Mouse (Mus musculus) G1E (cell line): Measurements from ENCODE around the gene Blm. TPM values are rescaled to one million over a fixed set of nuclear protein-coding genes. Genes with fewer than 3 reads are reported as not detected.

Experiments used
- ATAC-seq: 2 replicates; pipeline ENCODE4 v1.8.0; 2016; ENCODE audit warnings: mild to moderate bottlenecking; ENCODE audit not compliant: insufficient number of reproducible peaks, poor library complexity, low FRiP score, severe bottlenecking; ENCODE audit errors: extremely low read depth
- DNase-seq: peaks from one replicate; pipeline ENCODE4 v3.0.0; 2012; ENCODE audit warnings: low spot score
- H3K27me3 ChIP-seq: 2 replicates; pipeline ENCODE4 v1.6.1; 2012; ENCODE audit warnings: mild to moderate bottlenecking, low read length, inconsistent platforms; ENCODE audit not compliant: insufficient read depth
- H3K36me3 ChIP-seq: replicated peaks from 2 replicates; pipeline ENCODE3; 2012; ENCODE audit warnings: mild to moderate bottlenecking, inconsistent platforms
- H3K4me1 ChIP-seq: 2 replicates; pipeline ENCODE4 v1.6.1; 2012; ENCODE audit warnings: low read depth, low read length, inconsistent platforms, mixed read lengths; ENCODE audit not compliant: insufficient read depth
- H3K4me3 ChIP-seq: 2 replicates; pipeline ENCODE4 v1.5.1; 2012; ENCODE audit warnings: low read depth, mild to moderate bottlenecking, inconsistent platforms, low read length, moderate library complexity, mixed read lengths
- H3K9me3 ChIP-seq: replicated peaks from 2 replicates; pipeline ENCODE4 v1.6.1; 2012; ENCODE audit warnings: inconsistent platforms
- CTCF ChIP-seq: IDR thresholded peaks from 2 replicates; pipeline ENCODE4 v1.5.1; 2012; ENCODE audit warnings: low read depth, low read length, inconsistent platforms, mixed read lengths
- GATA1 ChIP-seq: IDR thresholded peaks from 2 replicates; pipeline ENCODE4 v1.6.1; 2012; ENCODE audit warnings: borderline replicate concordance, low read length, inconsistent platforms, mixed read lengths
- GATA2 ChIP-seq: IDR thresholded peaks from 2 replicates; pipeline ENCODE4 v1.6.1; 2012; ENCODE audit warnings: low read depth, low read length, inconsistent platforms, borderline replicate concordance
- POLR2AphosphoS5 ChIP-seq: IDR thresholded peaks from 2 replicates; pipeline ENCODE4 v1.6.1; 2012; ENCODE audit warnings: low read depth, low read length, inconsistent platforms; ENCODE audit not compliant: insufficient replicate concordance
- TAL1 ChIP-seq: conservative IDR thresholded peaks from 2 replicates; pipeline ENCODE4 v1.6.1; 2012; ENCODE audit warnings: low read depth, low read length, inconsistent platforms, mixed read lengths
- polyA plus RNA-seq: library from polyadenylated mRNA; stranded (reverse); fragments of >175 nt; gene quantifications from 2 replicates; pipeline ENCODE4 v1.2.3, GENCODE M21; 2012
- total RNA-seq, 2 experiments: library from RNA; stranded (forward) in 1 of 2; stranded (reverse) in 1 of 2; fragments of 200-1000 nt in 1 of 2; fragments of >200 nt in 1 of 2; fragmentation: Nextera tagmentation in 1 of 2; gene quantifications; 2 replicates each; pipeline ENCODE4 v1.2.3; 2014 to 2017

Gene Blm
- total and polyA plus RNA-seq, 3 experiments, result 89.2 to 198 (median 96.9) TPM

DNA sequence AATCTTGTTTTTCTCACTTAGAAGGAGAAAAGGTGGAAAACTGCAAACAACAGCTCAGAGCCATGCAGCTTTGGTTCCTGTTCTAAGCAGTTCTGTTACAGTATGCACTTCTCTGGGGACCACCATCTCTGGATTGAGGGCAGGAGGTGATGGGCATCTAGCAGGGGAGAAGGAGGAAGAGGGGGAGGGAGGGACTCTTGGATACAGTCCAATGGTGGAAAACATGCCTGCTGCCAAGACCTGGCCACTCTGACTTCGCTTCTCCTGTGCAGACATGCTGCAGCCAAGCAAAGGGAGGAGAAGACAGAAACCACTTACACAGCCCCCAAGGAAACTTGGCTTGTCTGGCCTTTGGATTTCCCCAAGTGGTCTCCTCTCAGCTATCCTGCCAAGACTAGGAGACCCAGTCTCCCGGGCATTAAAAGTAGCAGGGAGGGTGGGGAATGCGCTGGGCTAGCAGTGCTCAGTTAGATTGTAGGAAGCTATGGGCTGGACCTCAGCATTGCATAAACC is 77.0 kb downstream of the Blm start:
- Histone ChIP-seq H3K27me3 (no peaks in the 10 kb centered on the region), H3K36me3 (peaks cover 98% of the 10 kb centered on the region), H3K4me3 (no peak overlapping the region), H3K9me3 (no peaks in the 10 kb centered on the region), H3K4me1 (peaks cover 33% of the 10 kb centered on the region)
- ATAC-seq, result no peak
- no peak for DNase-seq
- TF ChIP-seq CTCF (no peak), GATA2 (no peak), GATA1 (no peak), TAL1 (no peak), POLR2AphosphoS5 (no peak)

- ATAC-seq (no peak), DNase-seq (no peak)
- no peaks in the 10 kb centered on the region for H3K9me3 ChIP-seq
- H3K36me3 ChIP-seq, result peaks cover 97% of the 10 kb centered on the region
- TF ChIP-seq TAL1 (no peak), POLR2AphosphoS5 (no peak), GATA1 (no peak), GATA2 (no peak), CTCF (no peak)
- H3K4me1 ChIP-seq, result peaks cover 33% of the 10 kb centered on the region
- H3K4me3 ChIP-seq, result no peak overlapping the region
- no peaks in the 10 kb centered on the region for H3K27me3 ChIP-seq
Observed at GRCm38 (mm10) chr7:80457241-80457640, 77.7 kb downstream of the Blm start.

- Histone ChIP-seq H3K4me1 (peaks cover 39% of the 10 kb centered on the region), H3K36me3 (peaks cover 97% of the 10 kb centered on the region), H3K9me3 (no peaks in the 10 kb centered on the region), H3K27me3 (no peaks in the 10 kb centered on the region), H3K4me3 (no peak overlapping the region)
- ATAC-seq, result no peak
- TF ChIP-seq CTCF, result no peak
- TF ChIP-seq GATA2, result no peak
- no peak for TF ChIP-seq TAL1
- no peak for TF ChIP-seq POLR2AphosphoS5
- no peak for TF ChIP-seq GATA1
- no peak for DNase-seq
Observed at GRCm38 (mm10) chr7:80456327-80456726, 78.6 kb downstream of the Blm start.

DNA sequence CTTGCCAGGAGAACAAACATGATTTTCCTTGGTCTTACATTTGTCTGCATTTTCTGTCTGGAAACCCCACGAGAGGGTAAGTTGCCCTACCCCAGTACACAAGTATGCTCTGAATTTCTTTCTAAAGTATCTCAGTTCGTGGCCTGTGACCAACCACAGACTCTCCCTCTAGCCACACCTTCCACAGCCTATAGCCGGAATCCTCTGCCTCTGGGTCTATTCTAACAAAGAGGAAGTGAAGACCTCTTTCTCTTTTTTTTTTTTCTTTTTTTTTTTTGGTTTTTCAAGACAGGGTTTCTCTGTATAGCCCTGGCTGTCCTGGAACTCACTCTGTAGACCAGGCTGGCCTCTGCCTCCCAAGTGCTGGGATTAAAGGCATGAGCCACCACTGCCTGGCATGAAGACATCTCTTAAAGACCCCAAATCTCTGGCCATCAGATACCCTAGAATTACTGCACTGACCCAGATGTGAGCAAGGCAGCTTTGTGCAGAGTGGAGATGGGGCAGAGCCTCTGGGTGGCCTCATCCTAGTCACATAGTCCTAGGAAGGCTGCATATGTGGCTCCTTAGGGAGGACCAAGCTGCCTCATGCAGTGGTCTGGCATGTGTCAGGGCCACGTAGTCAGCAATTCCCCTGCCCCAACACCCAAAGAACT is 79.3 kb downstream of the Blm start:
- Histone ChIP-seq H3K9me3 (no peaks in the 10 kb centered on the region), H3K27me3 (no peaks in the 10 kb centered on the region), H3K4me1 (peaks cover 46% of the 10 kb centered on the region), H3K4me3 (no peak overlapping the region), H3K36me3 (peaks cover 95% of the 10 kb centered on the region)
- DNase-seq (peak; percentile 41), ATAC-seq (peak; percentile 40; the same call in 1 of the 2 replicates)
- TF ChIP-seq TAL1 (no peak), CTCF (no peak), POLR2AphosphoS5 (no peak), GATA2 (no peak), GATA1 (no peak)

DNA sequence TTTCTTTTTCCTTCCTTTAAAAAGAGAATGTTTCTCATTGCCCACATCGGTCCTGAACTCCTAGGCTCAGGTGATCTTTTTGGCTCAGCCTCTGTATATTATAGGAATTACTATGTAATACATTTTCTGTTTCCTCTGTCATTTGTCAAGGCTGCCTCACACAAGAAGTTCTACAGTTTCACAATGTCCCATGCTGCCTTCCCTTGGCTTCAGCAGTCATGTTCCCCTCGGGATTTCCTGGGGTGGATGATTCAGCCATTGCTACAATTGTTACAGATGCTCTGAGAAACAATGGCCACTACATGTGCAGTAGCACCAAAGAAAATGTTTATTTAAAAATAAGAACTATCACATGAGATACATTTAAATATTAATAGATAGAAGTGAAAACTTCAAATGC is 80.1 kb downstream of the Blm start:
- Histone ChIP-seq H3K4me1 (peaks cover 55% of the 10 kb centered on the region), H3K27me3 (no peaks in the 10 kb centered on the region), H3K9me3 (no peaks in the 10 kb centered on the region), H3K36me3 (peaks cover 86% of the 10 kb centered on the region), H3K4me3 (no peak overlapping the region)
- TF ChIP-seq GATA1 (no peak), POLR2AphosphoS5 (no peak), CTCF (no peak), GATA2 (no peak), TAL1 (no peak)
- DNase-seq (no peak), ATAC-seq (no peak)

DNA sequence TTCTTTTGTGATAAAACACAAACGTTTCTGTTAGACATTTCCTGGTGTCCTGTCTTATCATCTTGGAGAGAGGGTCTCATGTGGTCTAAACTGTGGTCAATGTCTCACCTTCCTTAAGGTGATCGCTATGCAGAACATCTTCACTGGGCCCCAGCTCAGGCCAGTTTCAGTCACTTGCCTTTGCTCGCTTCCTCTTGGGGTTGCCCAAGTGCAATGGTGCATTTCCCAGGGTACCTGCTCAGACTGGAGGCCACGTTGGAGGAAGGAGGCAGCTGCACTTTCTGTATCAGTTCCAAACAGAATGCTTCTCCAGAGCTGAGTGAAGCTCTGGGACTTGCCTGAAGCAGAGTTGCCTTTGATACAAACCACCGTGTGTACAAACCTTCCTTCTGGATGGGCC is 80.9 kb downstream of the Blm start:
- H3K36me3 ChIP-seq, result peaks cover 79% of the 10 kb centered on the region
- DNase-seq, result no peak
- no peak overlapping the region for H3K4me3 ChIP-seq
- H3K4me1 ChIP-seq, result peaks cover 58% of the 10 kb centered on the region
- no peak for ATAC-seq
- H3K27me3 ChIP-seq, result no peaks in the 10 kb centered on the region
- TF ChIP-seq POLR2AphosphoS5 (no peak), CTCF (no peak), TAL1 (no peak), GATA2 (no peak), GATA1 (no peak)
- H3K9me3 ChIP-seq, result no peaks in the 10 kb centered on the region

DNA sequence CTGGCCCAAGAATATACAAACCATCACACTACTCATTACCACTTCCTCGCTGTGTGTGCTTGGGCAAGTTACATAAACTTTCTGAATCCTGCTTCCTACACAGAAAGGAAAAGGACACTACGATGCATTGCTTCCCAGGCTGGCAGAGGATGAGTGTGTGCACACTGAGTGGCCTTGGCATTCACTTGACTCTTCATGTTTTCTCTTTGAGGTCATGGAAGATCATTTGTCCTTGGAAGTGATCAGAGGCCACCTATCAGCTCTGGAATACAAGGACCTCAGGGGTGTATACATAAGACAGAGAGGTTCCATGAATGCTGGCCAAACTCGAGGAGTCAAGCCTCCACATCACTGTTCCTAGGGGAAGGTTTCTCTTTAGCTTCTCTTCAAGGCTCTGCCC is 81.8 kb downstream of the Blm start:
- Histone ChIP-seq H3K27me3 (no peaks in the 10 kb centered on the region), H3K36me3 (peaks cover 71% of the 10 kb centered on the region), H3K9me3 (no peaks in the 10 kb centered on the region), H3K4me1 (peaks cover 67% of the 10 kb centered on the region), H3K4me3 (no peak overlapping the region)
- TF ChIP-seq TAL1, result no peak
- TF ChIP-seq POLR2AphosphoS5, result no peak
- TF ChIP-seq GATA2, result no peak
- no peak for TF ChIP-seq GATA1
- no peak for TF ChIP-seq CTCF
- ATAC-seq, result no peak
- DNase-seq, result no peak
